Mouse (Mus musculus): ENCODE results near the gene 4930470P17Rik. TPM values are rescaled to one million over a fixed set of nuclear protein-coding genes. Genes with fewer than 3 reads are reported as not detected.
"Not testable (repeated sequence)": the region's sequence is repeated elsewhere in the genome, so short reads cannot be mapped to it uniquely, and the experiment has no call there.

Gene 4930470P17Rik
- polyA plus RNA-seq, 1 experiment from 2014 or later: not detected

DNA sequence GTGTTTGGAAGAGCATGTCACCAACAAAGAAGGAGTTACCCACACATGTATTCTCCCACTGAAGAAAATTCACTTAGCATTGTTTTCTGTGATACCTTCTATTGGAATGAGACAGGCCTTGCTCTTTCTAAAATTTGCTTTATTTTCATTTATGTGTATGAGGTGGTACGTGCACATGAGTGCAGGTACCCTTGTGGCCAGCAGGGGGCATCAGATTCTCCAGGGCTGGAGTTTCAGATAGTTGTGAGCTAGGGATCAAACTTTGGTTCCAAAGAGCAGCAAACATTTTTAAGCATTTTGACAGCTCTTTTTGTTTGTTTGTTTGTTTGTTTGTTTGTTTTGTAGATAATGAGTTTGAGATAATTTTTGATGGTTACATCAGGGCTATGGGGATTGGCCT is 29.6 kb upstream of the 4930470P17Rik start:
- H3K4me3 ChIP-seq (ENCODE audit: low read depth, low read length): no peak overlapping the region
- no peak overlapping the region for H3K9ac ChIP-seq (ENCODE audit: low read length)
- H3K4me1 ChIP-seq (ENCODE audit: control insufficient read depth, insufficient read depth, low read length): peaks cover 14% of the 10 kb centered on the region
- no peaks in the 10 kb centered on the region for H3K36me3 ChIP-seq (ENCODE audit: control insufficient read depth, insufficient read depth, low read length)
- no peak overlapping the region for H3K27ac ChIP-seq (ENCODE audit: low read depth, low read length)
- no peaks in the 10 kb centered on the region for H3K27me3 ChIP-seq (replicated peaks; ENCODE audit: control insufficient read depth, insufficient read depth, low read length)
- ATAC-seq: no peak
- no peak overlapping the region for H3K4me2 ChIP-seq (ENCODE audit: low read length)
- DNase-seq (ENCODE audit: low spot score): no peak
- no peaks in the 10 kb centered on the region for H3K9me3 ChIP-seq (replicated peaks; ENCODE audit: control insufficient read depth, low read length)
- WGBS: 93% methylated on average over 1 of the region's 1 CpGs

DNA sequence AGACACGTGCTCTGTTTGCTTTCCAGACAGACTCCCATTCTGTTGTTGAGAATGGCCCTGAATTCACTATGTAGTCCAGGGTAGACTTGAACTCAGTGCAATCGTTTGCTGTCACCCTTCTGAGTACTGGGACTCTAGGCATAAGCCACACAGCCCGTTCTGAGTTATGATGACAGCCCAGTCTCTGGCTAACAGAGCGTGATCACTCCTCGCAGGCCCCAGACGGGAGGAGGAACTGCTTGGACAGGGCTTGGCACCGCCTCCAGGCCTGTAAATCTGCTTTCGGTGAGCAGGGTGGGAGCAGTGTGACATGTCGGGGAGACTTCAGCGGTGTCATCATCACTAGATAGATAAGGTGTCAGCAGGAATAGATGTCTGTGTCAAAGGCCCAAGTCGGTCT is 28.7 kb upstream of the 4930470P17Rik start:
- Histone ChIP-seq H3K27ac (ENCODE audit: low read depth, low read length) (no peak overlapping the region), H3K27me3 (replicated peaks; ENCODE audit: control insufficient read depth, insufficient read depth, low read length) (no peaks in the 10 kb centered on the region), H3K4me1 (ENCODE audit: control insufficient read depth, insufficient read depth, low read length) (peaks cover 9% of the 10 kb centered on the region), H3K36me3 (ENCODE audit: control insufficient read depth, insufficient read depth, low read length) (no peaks in the 10 kb centered on the region), H3K9ac (ENCODE audit: low read length) (no peak overlapping the region), H3K4me3 (ENCODE audit: low read depth, low read length) (no peak overlapping the region), H3K9me3 (replicated peaks; ENCODE audit: control insufficient read depth, low read length) (no peaks in the 10 kb centered on the region), H3K4me2 (ENCODE audit: low read length) (no peak overlapping the region)
- 85% methylated on average over 11 of the region's 11 CpGs for WGBS
- ATAC-seq: no peak
- DNase-seq (ENCODE audit: low spot score): no peak

DNA sequence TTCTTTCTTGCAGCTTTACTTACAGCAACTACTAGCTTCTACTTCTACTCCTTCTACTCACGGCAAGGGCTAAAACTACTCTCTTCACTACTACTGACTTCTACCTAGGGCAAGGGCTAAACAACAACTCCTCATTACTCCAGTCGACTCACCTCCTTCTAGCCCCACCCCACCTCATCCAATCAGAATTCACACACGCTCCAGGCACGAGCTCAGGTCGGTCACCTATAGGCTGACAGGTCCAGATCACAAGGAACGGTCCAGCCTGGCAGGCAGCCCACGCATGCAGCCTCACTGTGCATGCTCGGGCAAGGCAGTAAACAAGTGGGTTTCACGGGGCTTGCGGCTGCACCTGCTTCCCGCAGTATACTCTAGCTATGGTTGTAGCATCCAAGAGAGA is 26.2 kb upstream of the 4930470P17Rik start:
- not testable (repeated sequence) for H3K9ac ChIP-seq (ENCODE audit: low read length); H3K27ac ChIP-seq (ENCODE audit: low read depth, low read length); H3K36me3 ChIP-seq (ENCODE audit: control insufficient read depth, insufficient read depth, low read length); DNase-seq (ENCODE audit: low spot score); H3K4me3 ChIP-seq (ENCODE audit: low read depth, low read length); H3K27me3 ChIP-seq (replicated peaks; ENCODE audit: control insufficient read depth, insufficient read depth, low read length); ATAC-seq; H3K4me1 ChIP-seq (ENCODE audit: control insufficient read depth, insufficient read depth, low read length); H3K4me2 ChIP-seq (ENCODE audit: low read length); H3K9me3 ChIP-seq (replicated peaks; ENCODE audit: control insufficient read depth, low read length)
- WGBS: 89% methylated on average over 11 of the region's 11 CpGs

DNA sequence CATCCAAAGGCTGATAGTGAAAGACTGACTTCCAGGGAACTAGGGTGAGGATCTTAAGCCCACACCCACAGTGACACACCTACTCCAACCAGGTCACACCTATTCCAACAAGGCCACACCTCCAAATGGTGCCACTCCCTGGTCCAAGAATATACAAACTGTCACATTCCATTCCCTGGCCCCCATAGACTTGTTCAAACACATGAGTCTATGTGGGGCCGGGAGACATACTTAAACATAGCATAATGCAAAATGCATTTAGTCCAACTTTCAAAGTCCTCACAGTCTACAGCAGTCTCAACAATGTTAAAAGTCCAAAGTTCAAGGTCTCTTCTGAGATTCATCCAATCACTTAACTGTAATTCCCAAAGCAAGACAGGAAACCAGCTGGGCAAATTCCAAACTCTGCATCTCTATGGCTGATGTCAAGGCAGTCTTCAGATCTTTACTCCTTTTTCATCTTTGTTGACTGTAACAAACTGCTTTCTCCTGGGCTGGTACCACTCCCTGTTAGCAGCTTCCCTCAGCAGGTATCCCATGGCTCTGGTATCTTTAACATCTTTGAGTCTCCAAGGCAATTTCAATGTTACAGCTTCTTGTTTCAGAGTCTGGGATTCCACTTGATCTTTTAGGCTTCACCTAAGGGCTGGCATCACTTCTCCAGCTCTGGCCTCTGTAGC is 22.5 kb upstream of the 4930470P17Rik start:
- not testable (repeated sequence) for H3K4me3 ChIP-seq (ENCODE audit: low read depth, low read length); ATAC-seq; H3K9ac ChIP-seq (ENCODE audit: low read length); H3K27ac ChIP-seq (ENCODE audit: low read depth, low read length); DNase-seq (ENCODE audit: low spot score); H3K36me3 ChIP-seq (ENCODE audit: control insufficient read depth, insufficient read depth, low read length); H3K4me2 ChIP-seq (ENCODE audit: low read length); H3K27me3 ChIP-seq (replicated peaks; ENCODE audit: control insufficient read depth, insufficient read depth, low read length); H3K9me3 ChIP-seq (replicated peaks; ENCODE audit: control insufficient read depth, low read length); H3K4me1 ChIP-seq (ENCODE audit: control insufficient read depth, insufficient read depth, low read length)
- WGBS: 87% methylated on average over 1 of the region's 1 CpGs

DNA sequence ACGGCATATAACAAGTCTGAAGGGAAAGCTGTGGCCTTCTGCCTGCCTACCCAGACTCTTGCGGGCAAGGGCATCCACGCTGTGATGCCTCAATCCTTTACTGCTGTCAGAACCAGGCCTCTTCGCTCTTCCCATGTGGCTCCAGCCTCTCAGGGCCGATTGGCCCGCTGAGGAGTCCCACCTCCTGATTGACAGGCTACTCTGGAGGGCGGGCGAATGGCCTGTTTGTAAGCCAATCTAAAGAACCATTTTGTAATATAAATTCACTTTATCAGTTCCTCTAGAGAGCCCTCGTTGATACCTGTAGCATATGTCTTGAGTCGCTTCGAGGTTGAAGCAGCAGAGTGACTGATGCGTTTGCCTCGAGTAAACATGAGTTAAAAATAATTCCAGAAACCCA is 21.2 kb upstream of the 4930470P17Rik start:
- H3K4me3 ChIP-seq (ENCODE audit: low read depth, low read length): no peak overlapping the region
- H3K4me2 ChIP-seq (ENCODE audit: low read length): no peak overlapping the region
- no peak for ATAC-seq
- H3K36me3 ChIP-seq (ENCODE audit: control insufficient read depth, insufficient read depth, low read length): no peaks in the 10 kb centered on the region
- no peaks in the 10 kb centered on the region for H3K27me3 ChIP-seq (replicated peaks; ENCODE audit: control insufficient read depth, insufficient read depth, low read length)
- H3K9me3 ChIP-seq (replicated peaks; ENCODE audit: control insufficient read depth, low read length): no peaks in the 10 kb centered on the region
- H3K9ac ChIP-seq (ENCODE audit: low read length): no peak overlapping the region
- DNase-seq (ENCODE audit: low spot score): no peak
- WGBS: 91% methylated on average over 13 of the region's 13 CpGs
- H3K4me1 ChIP-seq (ENCODE audit: control insufficient read depth, insufficient read depth, low read length): no peaks in the 10 kb centered on the region; the same call in 1 of the 2 replicates
- H3K27ac ChIP-seq (ENCODE audit: low read depth, low read length): no peak overlapping the region

DNA sequence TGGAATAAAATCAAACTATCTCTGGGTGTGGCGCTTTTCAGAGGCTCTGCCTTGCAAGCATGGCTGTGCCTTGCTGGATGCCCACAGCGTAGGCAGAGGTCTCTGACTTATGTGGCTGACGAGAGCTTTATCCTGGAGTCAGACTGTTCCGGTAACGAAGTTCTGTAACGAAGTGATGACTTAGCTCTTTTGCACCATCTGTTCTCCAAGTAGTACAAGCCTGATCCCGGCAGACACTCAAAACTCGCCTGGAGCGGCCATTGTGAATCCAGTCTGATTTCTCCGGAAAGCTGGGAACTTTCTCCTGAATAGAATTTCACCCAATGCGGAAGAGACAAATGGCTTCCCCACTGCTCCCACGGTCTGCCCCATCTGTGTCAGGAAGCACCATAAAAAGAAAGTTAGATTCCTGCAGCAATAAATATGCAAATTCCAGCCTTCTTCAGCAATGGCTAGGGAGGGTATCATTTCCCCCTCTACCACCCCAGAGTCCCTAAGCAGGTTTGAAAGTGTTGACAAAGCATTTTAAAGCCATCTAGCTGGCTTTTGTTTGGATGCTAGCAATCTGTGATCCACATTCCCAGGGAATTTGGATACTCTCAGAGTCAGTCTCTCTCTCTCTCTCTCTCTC is 17.2 kb upstream of the 4930470P17Rik start:
- DNase-seq (ENCODE audit: low spot score): peak; percentile 60
- H3K27ac ChIP-seq (ENCODE audit: low read depth, low read length): peak overlapping the region; percentile 33; the same call in 1 of the 2 replicates
- peak; percentile 23; the same call in 1 of the 2 replicates for ATAC-seq

DNA sequence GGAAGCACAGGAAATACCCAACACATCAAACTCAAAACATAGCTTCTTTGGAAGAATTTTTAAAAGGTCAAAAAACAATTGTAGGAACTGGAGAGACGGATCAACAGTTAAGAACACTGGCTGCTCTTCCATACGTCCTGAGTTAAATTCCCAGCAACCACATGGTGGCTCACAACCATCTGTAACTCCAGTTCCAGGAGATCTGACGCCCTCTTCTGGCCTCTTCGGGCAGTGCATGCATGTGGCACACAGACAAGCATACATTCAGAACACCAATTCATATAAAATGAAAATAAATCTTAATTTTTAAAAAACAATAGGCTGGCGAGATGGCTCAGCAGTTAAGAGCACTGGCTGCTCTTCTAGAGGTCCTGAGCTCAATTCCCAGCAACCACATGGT is 10.0 kb upstream of the 4930470P17Rik start:
- not testable (repeated sequence) for H3K9ac ChIP-seq (ENCODE audit: low read length); H3K4me3 ChIP-seq (ENCODE audit: low read depth, low read length); H3K36me3 ChIP-seq (ENCODE audit: control insufficient read depth, insufficient read depth, low read length); DNase-seq (ENCODE audit: low spot score); H3K27me3 ChIP-seq (replicated peaks; ENCODE audit: control insufficient read depth, insufficient read depth, low read length); H3K27ac ChIP-seq (ENCODE audit: low read depth, low read length); H3K9me3 ChIP-seq (replicated peaks; ENCODE audit: control insufficient read depth, low read length); H3K4me1 ChIP-seq (ENCODE audit: control insufficient read depth, insufficient read depth, low read length); H3K4me2 ChIP-seq (ENCODE audit: low read length); ATAC-seq
- WGBS: 88% methylated on average over 5 of the region's 5 CpGs

More for the DNA sequence above, 17.2 kb upstream of the 4930470P17Rik start:
- H3K4me3 ChIP-seq (ENCODE audit: low read depth, low read length): no peak overlapping the region
- 44% methylated on average over 12 of the region's 12 CpGs for WGBS
- no peaks in the 10 kb centered on the region for H3K36me3 ChIP-seq (ENCODE audit: control insufficient read depth, insufficient read depth, low read length)
- H3K4me2 ChIP-seq (ENCODE audit: low read length): no peak overlapping the region
- no peaks in the 10 kb centered on the region for H3K27me3 ChIP-seq (replicated peaks; ENCODE audit: control insufficient read depth, insufficient read depth, low read length)
- H3K9me3 ChIP-seq (replicated peaks; ENCODE audit: control insufficient read depth, low read length): no peaks in the 10 kb centered on the region
- H3K4me1 ChIP-seq (ENCODE audit: control insufficient read depth, insufficient read depth, low read length): no peaks in the 10 kb centered on the region; the same call in 1 of the 2 replicates
- no peak overlapping the region for H3K9ac ChIP-seq (ENCODE audit: low read length)

DNA sequence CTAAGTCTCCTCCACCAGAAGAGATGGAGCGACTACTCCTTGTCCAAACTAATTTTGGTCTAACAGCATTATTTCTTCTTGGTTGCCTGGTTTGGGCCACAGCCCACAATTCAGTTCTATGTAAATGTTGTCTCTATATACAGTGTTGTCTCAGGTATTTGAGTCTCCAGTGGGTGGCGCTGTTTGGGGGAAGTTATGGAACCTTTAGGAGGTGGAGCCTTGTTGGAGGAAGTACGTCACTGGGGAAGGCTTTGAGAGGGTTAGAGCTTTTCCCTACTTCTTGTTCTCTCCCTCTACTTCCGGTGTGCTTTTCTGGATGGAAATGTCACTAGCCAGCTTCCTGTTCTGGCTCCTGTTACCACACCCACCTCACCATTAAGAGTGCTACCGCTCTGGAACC is 646 bp downstream of the 4930470P17Rik start:
- Histone ChIP-seq H3K4me1 (ENCODE audit: control insufficient read depth, insufficient read depth, low read length) (no peaks in the 10 kb centered on the region), H3K9ac (ENCODE audit: low read length) (no peak overlapping the region), H3K27me3 (replicated peaks; ENCODE audit: control insufficient read depth, insufficient read depth, low read length) (no peaks in the 10 kb centered on the region), H3K9me3 (replicated peaks; ENCODE audit: control insufficient read depth, low read length) (no peaks in the 10 kb centered on the region), H3K27ac (ENCODE audit: low read depth, low read length) (no peak overlapping the region), H3K36me3 (ENCODE audit: control insufficient read depth, insufficient read depth, low read length) (no peaks in the 10 kb centered on the region), H3K4me3 (ENCODE audit: low read depth, low read length) (no peak overlapping the region), H3K4me2 (ENCODE audit: low read length) (no peak overlapping the region)
- no peak for ATAC-seq
- DNase-seq (ENCODE audit: low spot score): no peak
- WGBS: 86% methylated on average over 5 of the region's 5 CpGs

DNA sequence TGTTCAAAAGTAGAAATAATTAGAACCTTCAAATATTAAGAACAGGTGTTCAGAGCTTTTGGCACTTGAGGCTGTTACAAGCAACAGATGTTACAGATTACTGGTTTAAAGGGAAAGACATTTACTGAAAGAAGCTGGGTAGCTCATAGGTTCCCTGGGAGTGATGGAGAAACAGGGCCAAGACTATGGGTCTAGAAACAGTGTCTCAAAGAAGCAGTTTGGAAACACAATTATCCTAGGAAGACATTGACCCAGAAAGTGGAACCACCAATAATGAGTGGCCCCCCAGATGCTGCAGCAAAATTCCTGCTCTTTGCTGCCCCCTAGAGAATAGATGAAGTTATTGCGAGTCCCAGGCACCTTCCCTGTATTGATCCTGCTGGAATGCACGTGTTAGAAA is 4.2 kb downstream of the 4930470P17Rik start:
- Histone ChIP-seq H3K4me2 (ENCODE audit: low read length) (no peak overlapping the region), H3K4me3 (ENCODE audit: low read depth, low read length) (no peak overlapping the region), H3K9ac (ENCODE audit: low read length) (no peak overlapping the region), H3K36me3 (ENCODE audit: control insufficient read depth, insufficient read depth, low read length) (no peaks in the 10 kb centered on the region), H3K27me3 (replicated peaks; ENCODE audit: control insufficient read depth, insufficient read depth, low read length) (no peaks in the 10 kb centered on the region), H3K9me3 (replicated peaks; ENCODE audit: control insufficient read depth, low read length) (no peaks in the 10 kb centered on the region), H3K27ac (ENCODE audit: low read depth, low read length) (no peak overlapping the region), H3K4me1 (ENCODE audit: control insufficient read depth, insufficient read depth, low read length) (no peaks in the 10 kb centered on the region)
- DNase-seq (ENCODE audit: low spot score) (no peak), ATAC-seq (no peak)
- 12% methylated on average over 2 of the region's 2 CpGs for WGBS

Data from forebrain, embryonic 14.5 days (tissue).